Mouse (Mus musculus): ENCODE results near the gene Rsph3b. TPM values are rescaled to one million over a fixed set of nuclear protein-coding genes. Genes with fewer than 3 reads are reported as not detected.
A peak's percentile ranks its signal among the peaks of the same experiment; 100 is the strongest.

Gene Rsph3b
- polyA plus RNA-seq, 1 experiment from 2014 or later = 47.8 TPM

GRCm38 (mm10) chr17:6860067-6860466 is 88.4 kb downstream of the Rsph3b start:
- no peak for ATAC-seq (replicated peaks; ENCODE audit: low FRiP score)
- Histone ChIP-seq H3K4me2 (no peak overlapping the region), H3K27me3 (no peaks in the 10 kb centered on the region), H3K9me3 (replicated peaks) (no peaks in the 10 kb centered on the region), H3K4me1 (peaks cover 40% of the 10 kb centered on the region), H3K4me3 (replicated peaks) (no peak overlapping the region), H3K36me3 (no peaks in the 10 kb centered on the region), H3K27ac (peak overlapping the region; percentile 68), H3K9ac (no peak overlapping the region)
- WGBS = 23% methylated on average over 4 of the region's 4 CpGs

Small RNAs within 50 kb of the gene (microRNA-seq; reads per million reads assigned to microRNA genes)
- gene Mir692-1 = not detected

Other genes with a start within 250 kb of the Rsph3b start
- 182 and 184 TPM in 2 replicates for gene Ezr, start 165.9 kb downstream of the Rsph3b start, polyA plus RNA-seq (2015; fragmentation: Nextera tagmentation; extraction: Ambion mirVana)
- gene Tagap1, start 12.5 kb upstream of the Rsph3b start, polyA plus RNA-seq (2015; fragmentation: Nextera tagmentation; extraction: Ambion mirVana) = 53.5 and 56.3 TPM in 2 replicates
- 287 and 291 TPM in 2 replicates for gene Rnaset2b, start 22.0 kb upstream of the Rsph3b start, polyA plus RNA-seq (2015; fragmentation: Nextera tagmentation; extraction: Ambion mirVana)
- gene Gm49721, start 30.2 kb upstream of the Rsph3b start, polyA plus RNA-seq (2015; fragmentation: Nextera tagmentation; extraction: Ambion mirVana) = 0.14 and 0.68 TPM in 2 replicates
- gene Gm1604a, start 76.9 kb upstream of the Rsph3b start, polyA plus RNA-seq (2015; fragmentation: Nextera tagmentation; extraction: Ambion mirVana) = 0.32 TPM in 1 of 2 replicates, not detected in the other
- gene Rps6ka2, start 221.4 kb upstream of the Rsph3b start, polyA plus RNA-seq (2015; fragmentation: Nextera tagmentation; extraction: Ambion mirVana) = 20.9 and 21.5 TPM in 2 replicates

Data from kidney, embryonic 15.5 days (tissue).